Mouse (Mus musculus): ENCODE measurements around the gene Tnni3.

GRCm38 (mm10) chr7:4473940-4474339 lies 50.1 kb downstream of the Tnni3 start:
- TF ChIP-seq CTCF (conservative IDR thresholded peaks at IDR 0.05; ENCODE audit: low read length) (no peak), POU5F1 (IDR thresholded peaks at IDR 0.05; ENCODE audit: borderline replicate concordance, low read length) (no peak), NANOG (IDR thresholded peaks at IDR 0.05; ENCODE audit: borderline replicate concordance, low read length) (no peak)
